Comparison of ENCODE assay signal across 7 mouse cellular contexts in genomic region chr7:44857905-44858304, GRCm38 (mm10). TPM values are rescaled to one million over a fixed set of nuclear protein-coding genes. Genes with fewer than 3 reads are reported as not detected.
A peak's percentile ranks its signal among the peaks of the same experiment; 100 is the strongest.
DNase-seq lines count a peak whose midpoint lies in the region; TF ChIP-seq lines count a peak whose summit lies in the region.

No protein-coding gene starts in this region.

- H3K27me3 ChIP-seq in MEL (ENCODE audit: control insufficient read depth in 1 of 2, insufficient read depth in 2 of 2, low read length in 2 of 2) = no peaks in the 10 kb centered on the region
- no peaks in the 10 kb centered on the region for H3K27me3 ChIP-seq in forebrain, embryonic 10.5 days (ENCODE audit: poor library complexity, severe bottlenecking)
- no peaks in the 10 kb centered on the region for H3K27me3 ChIP-seq in midbrain, embryonic 10.5 days (ENCODE audit: low read depth, poor library complexity, severe bottlenecking)

- H3K36me3 ChIP-seq in MEL (ENCODE audit: control insufficient read depth in 1 of 2, insufficient read depth in 2 of 2, low read length in 2 of 2) = peaks cover 0 to 15% of the 10 kb centered on the region in 2 experiments; a peak in 3 of 4 replicates
- H3K36me3 ChIP-seq in forebrain, embryonic 10.5 days (replicated peaks) = peaks cover 47% of the 10 kb centered on the region
- H3K36me3 ChIP-seq in midbrain, embryonic 10.5 days = peaks cover 40% of the 10 kb centered on the region

- TF ChIP-seq CTCF in MEL (IDR thresholded peaks at IDR 0.05 in 2 of 3, conservative IDR thresholded peaks at IDR 0.05 in 1 of 3; ENCODE audit: control insufficient read depth in 1 of 3, insufficient read depth in 1 of 3, low read depth in 2 of 3, low read length in 3 of 3, poor library complexity in 1 of 3, severe bottlenecking in 1 of 3) = no peak

- H3K4me1 ChIP-seq in MEL (ENCODE audit: control insufficient read depth in 1 of 2, insufficient read depth in 2 of 2, low read length in 2 of 2) = peaks cover 5 to 20% of the 10 kb centered on the region in 2 experiments
- H3K4me1 ChIP-seq in forebrain, embryonic 10.5 days = peaks cover 73% of the 10 kb centered on the region
- H3K4me1 ChIP-seq in midbrain, embryonic 10.5 days = peaks cover 71% of the 10 kb centered on the region

- no peaks in the 10 kb centered on the region for H3K9me3 ChIP-seq in MEL (replicated peaks; ENCODE audit: insufficient read depth, low read length)
- no peaks in the 10 kb centered on the region for H3K9me3 ChIP-seq in forebrain, embryonic 10.5 days
- no peaks in the 10 kb centered on the region for H3K9me3 ChIP-seq in midbrain, embryonic 10.5 days (replicated peaks)

- no peak for TF ChIP-seq POLR2A in MEL (IDR thresholded peaks at IDR 0.05; ENCODE audit: control insufficient read depth in 1 of 2, insufficient read depth in 1 of 2, low read depth in 1 of 2, low read length in 2 of 2, poor library complexity in 1 of 2)

- H3K4me3 ChIP-seq in MEL (ENCODE audit: control insufficient read depth in 1 of 2, insufficient read depth in 1 of 2, low read depth in 2 of 2, low read length in 2 of 2) = peak overlapping the region; percentile 83 to 84
- peak overlapping the region; percentile 93 for H3K4me3 ChIP-seq in forebrain, embryonic 10.5 days
- peak overlapping the region; percentile 91 for H3K4me3 ChIP-seq in midbrain, embryonic 10.5 days

- no peak for TF ChIP-seq EP300 in MEL (IDR thresholded peaks at IDR 0.05; ENCODE audit: low read depth in 1 of 2, low read length in 2 of 2)

- 27% methylated on average over 8 of the region's 8 CpGs for WGBS in forebrain, embryonic 10.5 days
- 32% methylated on average over 8 of the region's 8 CpGs for WGBS in midbrain, embryonic 10.5 days

- peak; percentile 63 for DNase-seq in CD4-positive helper T cell, adult 2 months (ENCODE audit: low read depth, low spot score)
- DNase-seq in MEL (ENCODE audit: low read depth, low spot score) = peak; percentile 84
- no peak for DNase-seq in forebrain, embryonic 10.5 days (ENCODE audit: extremely low spot score, low spot score)
- DNase-seq in kidney, postnatal 25 days = peak; percentile 56 to 61
- DNase-seq in midbrain, embryonic 10.5 days (ENCODE audit: low spot score) = no peak
- peak; percentile 49 for DNase-seq in yolk sac, embryonic 10.5 days (ENCODE audit: low spot score)
- DNase-seq in left cerebral cortex, adult 9 months (ENCODE audit: low spot score in 2 of 2) = no peak

- H3K9ac ChIP-seq in MEL (ENCODE audit: control insufficient read depth, low read depth, low read length, poor library complexity, severe bottlenecking) = peak overlapping the region; percentile 80

- TF ChIP-seq RAD21 in MEL (IDR thresholded peaks at IDR 0.05; ENCODE audit: low read depth, low read length) = no peak

- H3K27ac ChIP-seq in MEL (ENCODE audit: control insufficient read depth, low read depth, low read length) = peak overlapping the region; percentile 20
- H3K27ac ChIP-seq in forebrain, embryonic 10.5 days = peak overlapping the region; percentile 94
- H3K27ac ChIP-seq in midbrain, embryonic 10.5 days (replicated peaks) = peak overlapping the region; percentile 94

- H3K79me2 ChIP-seq in MEL (ENCODE audit: control insufficient read depth, insufficient read depth, low read length, poor library complexity) = peaks cover 6% of the 10 kb centered on the region

TF ChIP-seq in MEL, 35 proteins besides CTCF, POLR2A, EP300 and RAD21:
- no peak for TF ChIP-seq ZC3H11A (IDR thresholded peaks at IDR 0.05; ENCODE audit: low read depth, low read length)
- peak; percentile 72 for TF ChIP-seq TBP (IDR thresholded peaks at IDR 0.05; ENCODE audit: low read depth, low read length)
- TF ChIP-seq NELFE (IDR thresholded peaks at IDR 0.05; ENCODE audit: low read depth, low read length) = peak; percentile 57; the same call in 1 of the 2 replicates
- TF ChIP-seq SMC3 (IDR thresholded peaks at IDR 0.05; ENCODE audit: low read depth, low read length) = no peak
- no peak for TF ChIP-seq CHD2 (IDR thresholded peaks at IDR 0.05; ENCODE audit: low read length)
- 0 out of 2 replicates have a peak, but pooled peaks have one; percentile 22 for TF ChIP-seq SIN3A (IDR thresholded peaks at IDR 0.05; ENCODE audit: low read length)
- no peak for TF ChIP-seq GATA1 (IDR thresholded peaks at IDR 0.05; ENCODE audit: low read depth, low read length)

RNA-seq across cellular contexts. Expression of gene Pnkp, which starts 1.0 kb away (rescaled TPM):
- 39.3 and 49.9 TPM in 2 replicates for total RNA-seq in MEL (2012; rRNA removed)
- 10 to 100 TPM in 1 of 2 experiments, not detected in 1; 45.6 TPM for polyA plus RNA-seq in MEL (2012; ENCODE audit: insufficient read depth in 1 of 2, insufficient read length in 2 of 2, low read depth in 1 of 2, low replicate concordance in 2 of 2, missing spikeins in 1 of 2)
- 37.8 and 39.8 TPM in 2 replicates for polyA plus RNA-seq in forebrain, embryonic 10.5 days (2016; fragmentation: Nextera tagmentation; extraction: Ambion mirVana)
- 38.1 and 38.4 TPM in 2 replicates for polyA plus RNA-seq in midbrain, embryonic 10.5 days (2016; fragmentation: Nextera tagmentation; extraction: Ambion mirVana)

RNA-seq across cellular contexts. Expression of gene Tbc1d17, which starts 9.0 kb away (rescaled TPM):
- 16.7 and 16.9 TPM in 2 replicates for total RNA-seq in MEL (2012; rRNA removed)
- 10 to 100 TPM in 1 of 2 experiments, not detected in 1; 29.5 TPM for polyA plus RNA-seq in MEL (2012; ENCODE audit: insufficient read depth in 1 of 2, insufficient read length in 2 of 2, low read depth in 1 of 2, low replicate concordance in 2 of 2, missing spikeins in 1 of 2)
- polyA plus RNA-seq in forebrain, embryonic 10.5 days (2016; fragmentation: Nextera tagmentation; extraction: Ambion mirVana) = 72.8 and 73.6 TPM in 2 replicates
- 77.8 and 89.4 TPM in 2 replicates for polyA plus RNA-seq in midbrain, embryonic 10.5 days (2016; fragmentation: Nextera tagmentation; extraction: Ambion mirVana)

RNA-seq across cellular contexts. Expression of gene Akt1s1, which starts 9.1 kb away (rescaled TPM):
- 32.0 and 37.3 TPM in 2 replicates for total RNA-seq in MEL (2012; rRNA removed)
- 10 to 100 TPM in 1 of 2 experiments, not detected in 1; 71.8 TPM for polyA plus RNA-seq in MEL (2012; ENCODE audit: insufficient read depth in 1 of 2, insufficient read length in 2 of 2, low read depth in 1 of 2, low replicate concordance in 2 of 2, missing spikeins in 1 of 2)
- polyA plus RNA-seq in forebrain, embryonic 10.5 days (2016; fragmentation: Nextera tagmentation; extraction: Ambion mirVana) = 84.3 and 84.6 TPM in 2 replicates
- 89.5 and 98.1 TPM in 2 replicates for polyA plus RNA-seq in midbrain, embryonic 10.5 days (2016; fragmentation: Nextera tagmentation; extraction: Ambion mirVana)

RNA-seq across cellular contexts. Expression of gene Ptov1, which starts 11.7 kb away (rescaled TPM):
- total RNA-seq in MEL (2012; rRNA removed) = 44.1 and 46.4 TPM in 2 replicates
- polyA plus RNA-seq in MEL (2012; ENCODE audit: insufficient read depth in 1 of 2, insufficient read length in 2 of 2, low read depth in 1 of 2, low replicate concordance in 2 of 2, missing spikeins in 1 of 2) = 100 to 1,000 TPM in 1 of 2 experiments, not detected in 1; 168 TPM
- polyA plus RNA-seq in forebrain, embryonic 10.5 days (2016; fragmentation: Nextera tagmentation; extraction: Ambion mirVana) = 415 and 438 TPM in 2 replicates
- 478 and 516 TPM in 2 replicates for polyA plus RNA-seq in midbrain, embryonic 10.5 days (2016; fragmentation: Nextera tagmentation; extraction: Ambion mirVana)

RNA-seq across cellular contexts. Expression of gene Med25, which starts 34.6 kb away (rescaled TPM):
- 50.5 and 53.9 TPM in 2 replicates for total RNA-seq in MEL (2012; rRNA removed)
- 100 to 1,000 TPM in 1 of 2 experiments, not detected in 1; 118 TPM for polyA plus RNA-seq in MEL (2012; ENCODE audit: insufficient read depth in 1 of 2, insufficient read length in 2 of 2, low read depth in 1 of 2, low replicate concordance in 2 of 2, missing spikeins in 1 of 2)
- polyA plus RNA-seq in forebrain, embryonic 10.5 days (2016; fragmentation: Nextera tagmentation; extraction: Ambion mirVana) = 175 and 185 TPM in 2 replicates
- 213 and 220 TPM in 2 replicates for polyA plus RNA-seq in midbrain, embryonic 10.5 days (2016; fragmentation: Nextera tagmentation; extraction: Ambion mirVana)

Comparison
In these comparisons a context has a peak if more than half of its experiments do, and no peak if none do; other contexts are left out.
1. DNase-seq: peak in CD4-positive helper T cell, adult 2 months (single experiment), MEL (single experiment), kidney, postnatal 25 days (2 of 2) and yolk sac, embryonic 10.5 days (single experiment); none in forebrain, embryonic 10.5 days (single experiment), midbrain, embryonic 10.5 days (single experiment) and left cerebral cortex, adult 9 months (0 of 2).
2. H3K27ac ChIP-seq: peak in every context shown above with its lines; median percentile 94 in forebrain, embryonic 10.5 days; 94 in midbrain, embryonic 10.5 days; 20 in MEL.
3. Peak in every context shown above with its lines, with median percentiles within 50 percentile points of each other: H3K4me3 ChIP-seq.